Comparison of ENCODE assay signal across 31 mouse cellular contexts in the genomic region with DNA sequence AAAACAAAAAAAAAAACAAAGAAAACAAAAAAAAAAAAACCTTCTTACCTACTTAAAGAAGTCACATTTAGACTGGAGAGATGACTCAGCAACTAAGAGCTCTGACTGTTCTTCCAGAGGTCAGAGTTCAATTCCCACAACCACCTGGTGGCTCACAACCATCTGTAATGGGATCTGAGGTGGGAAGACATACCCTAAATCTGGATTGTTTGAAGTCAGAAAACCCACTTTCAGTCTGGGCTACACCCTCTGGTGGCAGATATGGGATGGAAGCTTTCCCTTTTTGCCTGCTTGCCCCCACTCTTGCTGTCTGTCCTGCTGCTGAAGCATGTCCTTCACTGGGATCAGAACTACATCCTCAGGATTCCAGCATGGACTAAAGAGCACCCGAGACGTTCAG. TPM values are rescaled to one million over a fixed set of nuclear protein-coding genes. Genes with fewer than 3 reads are reported as not detected.
DNase-seq lines count a peak whose midpoint lies in the region; ATAC-seq and TF ChIP-seq lines count a peak whose summit lies in the region.
"Had no signal": no experiment of that assay in that cellular context is flagged by ENCODE, and none has a peak within 500 bp of the region (broad histone marks: within the 10 kb centered on the region; RNA-seq: fewer than 3 reads in every experiment).

No protein-coding gene starts in this region.

- H3K27ac ChIP-seq in forebrain, postnatal 0 days (ENCODE audit: low read depth, low read length) = no peak overlapping the region
- no peak overlapping the region for H3K27ac ChIP-seq in forebrain, embryonic 10.5 days
- H3K27ac ChIP-seq: heart, embryonic 13.5 days; hindbrain, embryonic 10.5 days; intestine, embryonic 15.5 days; kidney, embryonic 15.5 days; liver, embryonic 12.5 days; midbrain, embryonic 10.5 days; midbrain, embryonic 15.5 days had no signal

- no peak for ATAC-seq in forebrain, postnatal 0 days
- ATAC-seq in monocyte, adult 5-6 weeks (replicated peaks; ENCODE audit: insufficient number of reproducible peaks, low FRiP score, low TSS enrichment, poor library complexity, severe bottlenecking) = no peak
- ATAC-seq: forebrain, embryonic 14.5 days; hindbrain, embryonic 16.5 days; intestine, embryonic 15.5 days; liver, embryonic 12.5 days; liver, postnatal 0 days; midbrain, embryonic 15.5 days had no signal

- no peak overlapping the region for H3K9ac ChIP-seq in forebrain, postnatal 0 days
- H3K9ac ChIP-seq: heart, embryonic 13.5 days; intestine, embryonic 15.5 days; kidney, embryonic 15.5 days; liver, embryonic 12.5 days; liver, postnatal 0 days; midbrain, embryonic 15.5 days had no signal

- H3K9me3 ChIP-seq in forebrain, postnatal 0 days (ENCODE audit: low read length) = no peaks in the 10 kb centered on the region
- H3K9me3 ChIP-seq in forebrain, embryonic 10.5 days = peaks cover 2% of the 10 kb centered on the region; the same call in 1 of the 2 replicates
- H3K9me3 ChIP-seq: intestine, embryonic 15.5 days; kidney, embryonic 15.5 days; liver, embryonic 12.5 days; midbrain, embryonic 15.5 days had no signal

- 0 out of 2 replicates have a peak, but pooled peaks have one; percentile 2 for TF ChIP-seq CTCF in forebrain, postnatal 0 days (IDR thresholded peaks at IDR 0.05; ENCODE audit: low read depth)

- H3K36me3 ChIP-seq in forebrain, postnatal 0 days (ENCODE audit: insufficient read depth) = no peaks in the 10 kb centered on the region
- H3K36me3 ChIP-seq in forebrain, embryonic 10.5 days (replicated peaks) = no peaks in the 10 kb centered on the region; the same call in 1 of the 2 replicates
- H3K36me3 ChIP-seq: heart, embryonic 13.5 days; hindbrain, embryonic 10.5 days; intestine, embryonic 15.5 days; kidney, embryonic 15.5 days; liver, embryonic 12.5 days; midbrain, embryonic 15.5 days had no signal

- intact Hi-C loops in left cerebral cortex, postnatal 25 days (cut with DNase I) = no loop called here

- H3K27me3 ChIP-seq in forebrain, postnatal 0 days (ENCODE audit: insufficient read depth, low read length) = no peaks in the 10 kb centered on the region
- H3K27me3 ChIP-seq in forebrain, embryonic 10.5 days (ENCODE audit: poor library complexity, severe bottlenecking) = no peaks in the 10 kb centered on the region
- H3K27me3 ChIP-seq: heart, embryonic 13.5 days; intestine, embryonic 15.5 days; kidney, embryonic 15.5 days; liver, embryonic 12.5 days; midbrain, embryonic 15.5 days had no signal

- H3K4me2 ChIP-seq in forebrain, postnatal 0 days (ENCODE audit: low read depth) = no peak overlapping the region
- H3K4me2 ChIP-seq: heart, embryonic 13.5 days; intestine, embryonic 15.5 days; kidney, embryonic 15.5 days; liver, embryonic 12.5 days; midbrain, embryonic 15.5 days had no signal

- H3K4me3 ChIP-seq in forebrain, postnatal 0 days (ENCODE audit: low read depth, low read length) = no peak overlapping the region
- no peak overlapping the region for H3K4me3 ChIP-seq in forebrain, embryonic 10.5 days
- H3K4me3 ChIP-seq: heart, embryonic 13.5 days; hindbrain, embryonic 10.5 days; intestine, embryonic 15.5 days; kidney, embryonic 15.5 days; liver, embryonic 12.5 days; midbrain, embryonic 10.5 days; midbrain, embryonic 15.5 days had no signal

- H3K4me1 ChIP-seq in forebrain, postnatal 0 days (ENCODE audit: insufficient read depth) = no peaks in the 10 kb centered on the region
- peaks cover 6% of the 10 kb centered on the region; the same call in 1 of the 2 replicates for H3K4me1 ChIP-seq in forebrain, embryonic 10.5 days
- H3K4me1 ChIP-seq: hindbrain, embryonic 10.5 days; intestine, embryonic 15.5 days; kidney, embryonic 15.5 days; liver, embryonic 12.5 days; midbrain, embryonic 10.5 days; midbrain, embryonic 15.5 days had no signal

- no peak for DNase-seq in forebrain, postnatal 0 days
- DNase-seq in forebrain, embryonic 10.5 days (ENCODE audit: extremely low spot score, low spot score) = no peak
- peak; percentile 10 for DNase-seq in kidney, adult 9 months
- no peak for DNase-seq in kidney, postnatal 14 days
- DNase-seq in 3T3-L1 (ENCODE audit: low read depth, low spot score) (peak; percentile 13), R1 (ENCODE audit: low read depth, low spot score) (peak; percentile 54)
- no peak for DNase-seq in left cerebral cortex, postnatal 25 days (ENCODE audit: low spot score in 2 of 2)
- DNase-seq: adrenal gland, postnatal 14 days; cerebellum, adult 11 months; cerebellum, adult 9-10 months; cerebellum, postnatal 36 days; gastrocnemius, postnatal 25 days; heart, postnatal 10 days; kidney, postnatal 4 days; left cerebral cortex, postnatal 4 days; liver, postnatal 0 days; lung, postnatal 10 days; right cerebral cortex, adult 18-20 months; spleen, adult 18-20 months; thymus, adult 18-20 months; thymus, postnatal 36 days had no signal

- WGBS in forebrain, postnatal 0 days = 70% methylated on average over 2 of the region's 2 CpGs
- WGBS in forebrain, embryonic 10.5 days = 76% methylated on average over 2 of the region's 2 CpGs

RNA-seq across cellular contexts. Expression of a gene that starts 31.3 kb away (rescaled TPM):
- 2.7 and 4.4 TPM in 2 replicates for total RNA-seq in forebrain, postnatal 0 days (2014; rRNA removed)
- polyA plus RNA-seq in forebrain, postnatal 0 days (2015; fragmentation: Nextera tagmentation; extraction: Ambion mirVana) = 1.8 and 2.1 TPM in 2 replicates
- polyA plus RNA-seq in forebrain, embryonic 10.5 days (2016; fragmentation: Nextera tagmentation; extraction: Ambion mirVana) = 3.7 and 4.8 TPM in 2 replicates
- total RNA-seq in left cerebral cortex, postnatal 25 days (2021) = 10 to 100 TPM; 10.8 to 13.3 TPM
- total RNA-seq in monocyte, adult 5-6 weeks (2017) = 0.75 to 4.4 TPM (median 2.0 TPM) in 3 replicates

Comparison
In these comparisons a context has a peak if more than half of its experiments do, and no peak if none do; other contexts are left out.
1. DNase-seq: peak in kidney, adult 9 months (single experiment), 3T3-L1 (single experiment) and R1 (single experiment); none in forebrain, postnatal 0 days (single experiment), forebrain, embryonic 10.5 days (single experiment), kidney, postnatal 14 days (single experiment) and left cerebral cortex, postnatal 25 days (0 of 2).